Mouse (Mus musculus): ENCODE results near the gene 1700012A03Rik. TPM values are rescaled to one million over a fixed set of nuclear protein-coding genes. Genes with fewer than 3 reads are reported as not detected.

Gene 1700012A03Rik
- polyA plus RNA-seq (2015; fragmentation: Nextera tagmentation; extraction: Ambion mirVana), result not detected in 2 replicates

DNA sequence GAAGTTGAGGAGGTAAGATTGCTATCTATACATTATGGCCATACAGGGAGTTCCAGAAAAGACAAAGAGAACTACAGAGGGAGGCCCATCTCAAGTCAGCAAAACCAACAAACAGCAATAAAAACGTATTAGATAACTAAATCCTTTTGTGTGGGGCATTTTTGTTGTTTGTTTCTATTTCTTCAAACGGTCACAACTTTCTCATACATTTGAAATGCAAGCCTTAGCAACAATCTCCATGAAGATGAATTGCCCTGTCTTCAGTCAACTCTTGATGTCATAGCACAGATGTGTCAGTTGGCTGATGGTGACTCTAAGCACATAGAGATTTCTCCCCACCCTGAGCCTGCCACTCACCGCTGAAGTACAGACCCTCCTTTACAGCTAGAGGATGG, at the start of gene 1700012A03Rik:
Gene 1700012A03Rik (plus strand): TSS at position 296 of the 395 bp plus-strand sequence.
- no peaks in the 10 kb centered on the region; the same call in 1 of the 2 replicates for H3K4me1 ChIP-seq
- no peak within 1 kb of the TSS for H3K4me3 ChIP-seq
- no peaks in the 10 kb centered on the region for H3K9me3 ChIP-seq
- no peak within 1 kb of the TSS for H3K4me2 ChIP-seq
- 70% methylated on average over 3 of the region's 3 CpGs for WGBS
- no peak for ATAC-seq (ENCODE audit: insufficient number of reproducible peaks, low FRiP score, low TSS enrichment, low read depth)
- H3K36me3 ChIP-seq, result no peaks in the 10 kb centered on the region
- no peak within 1 kb of the TSS for H3K27ac ChIP-seq
- H3K27me3 ChIP-seq, result no peaks in the 10 kb centered on the region
- H3K9ac ChIP-seq, result no peak within 1 kb of the TSS

- no peak for ATAC-seq (ENCODE audit: insufficient number of reproducible peaks, low FRiP score, low TSS enrichment, low read depth)
- no peaks in the 10 kb centered on the region for H3K27me3 ChIP-seq
- no peak overlapping the region for H3K27ac ChIP-seq
- no peak overlapping the region for H3K4me2 ChIP-seq
- H3K9ac ChIP-seq, result no peak overlapping the region
- WGBS, result 78% methylated on average over 10 of the region's 10 CpGs
- no peaks in the 10 kb centered on the region for H3K36me3 ChIP-seq
- no peaks in the 10 kb centered on the region for H3K9me3 ChIP-seq
- H3K4me1 ChIP-seq, result no peaks in the 10 kb centered on the region
- no peak overlapping the region for H3K4me3 ChIP-seq
These were observed 45.8 kb upstream of the 1700012A03Rik start for GRCm38 (mm10) chr6:32004228-32004627.

DNA sequence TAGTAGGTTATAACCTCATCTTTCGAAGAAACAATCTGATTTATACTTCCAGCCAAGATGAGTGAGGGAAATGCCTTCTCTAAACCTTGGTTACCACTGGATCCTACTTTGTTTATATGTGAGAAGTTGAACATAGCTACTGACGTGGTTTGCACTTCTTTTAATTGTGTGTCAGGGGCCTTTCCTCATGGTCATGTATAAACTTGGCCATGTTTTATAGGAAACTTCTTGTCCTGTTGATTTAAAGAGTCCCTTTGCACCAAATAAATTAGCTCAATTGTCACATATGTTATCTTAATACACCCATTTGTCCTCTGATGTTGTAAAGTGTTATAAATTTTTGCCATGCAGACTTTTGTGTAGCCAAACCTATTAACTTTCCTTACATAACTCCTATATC, 44.1 kb upstream of the 1700012A03Rik start:
- WGBS, result 75% methylated on average over 2 of the region's 2 CpGs
- Histone ChIP-seq H3K9ac (no peak overlapping the region), H3K27ac (no peak overlapping the region), H3K4me2 (no peak overlapping the region), H3K9me3 (no peaks in the 10 kb centered on the region), H3K4me1 (no peaks in the 10 kb centered on the region), H3K27me3 (no peaks in the 10 kb centered on the region), H3K36me3 (no peaks in the 10 kb centered on the region), H3K4me3 (no peak overlapping the region)
- ATAC-seq (ENCODE audit: insufficient number of reproducible peaks, low FRiP score, low TSS enrichment, low read depth), result no peak

GRCm38 (mm10) chr6:32006382-32006781, 43.7 kb upstream of the 1700012A03Rik start:
- Histone ChIP-seq H3K4me2 (no peak overlapping the region), H3K27ac (no peak overlapping the region), H3K4me1 (no peaks in the 10 kb centered on the region), H3K4me3 (no peak overlapping the region), H3K36me3 (no peaks in the 10 kb centered on the region), H3K9ac (no peak overlapping the region), H3K9me3 (no peaks in the 10 kb centered on the region), H3K27me3 (no peaks in the 10 kb centered on the region)
- WGBS, result 79% methylated on average over 6 of the region's 6 CpGs
- ATAC-seq (ENCODE audit: insufficient number of reproducible peaks, low FRiP score, low TSS enrichment, low read depth), result no peak

GRCm38 (mm10) chr6:32007336-32007735, 42.7 kb upstream of the 1700012A03Rik start:
- no peaks in the 10 kb centered on the region for H3K9me3 ChIP-seq
- 88% methylated on average over 3 of the region's 3 CpGs for WGBS
- no peak overlapping the region for H3K27ac ChIP-seq
- H3K36me3 ChIP-seq, result no peaks in the 10 kb centered on the region
- no peak overlapping the region for H3K4me2 ChIP-seq
- H3K27me3 ChIP-seq, result no peaks in the 10 kb centered on the region
- no peak overlapping the region for H3K9ac ChIP-seq
- H3K4me3 ChIP-seq, result no peak overlapping the region
- H3K4me1 ChIP-seq, result no peaks in the 10 kb centered on the region
- no peak for ATAC-seq (ENCODE audit: insufficient number of reproducible peaks, low FRiP score, low TSS enrichment, low read depth)

- no peaks in the 10 kb centered on the region for H3K9me3 ChIP-seq
- no peak overlapping the region for H3K27ac ChIP-seq
- peaks cover 12% of the 10 kb centered on the region; the same call in 1 of the 2 replicates for H3K4me1 ChIP-seq
- H3K27me3 ChIP-seq, result no peaks in the 10 kb centered on the region
- H3K36me3 ChIP-seq, result no peaks in the 10 kb centered on the region
- H3K4me3 ChIP-seq, result no peak overlapping the region
- 77% methylated on average over 7 of the region's 7 CpGs for WGBS
- H3K9ac ChIP-seq, result no peak overlapping the region
- no peak overlapping the region for H3K4me2 ChIP-seq
- ATAC-seq (ENCODE audit: insufficient number of reproducible peaks, low FRiP score, low TSS enrichment, low read depth), result no peak
These were observed 33.2 kb upstream of the 1700012A03Rik start for GRCm38 (mm10) chr6:32016841-32017240.

DNA sequence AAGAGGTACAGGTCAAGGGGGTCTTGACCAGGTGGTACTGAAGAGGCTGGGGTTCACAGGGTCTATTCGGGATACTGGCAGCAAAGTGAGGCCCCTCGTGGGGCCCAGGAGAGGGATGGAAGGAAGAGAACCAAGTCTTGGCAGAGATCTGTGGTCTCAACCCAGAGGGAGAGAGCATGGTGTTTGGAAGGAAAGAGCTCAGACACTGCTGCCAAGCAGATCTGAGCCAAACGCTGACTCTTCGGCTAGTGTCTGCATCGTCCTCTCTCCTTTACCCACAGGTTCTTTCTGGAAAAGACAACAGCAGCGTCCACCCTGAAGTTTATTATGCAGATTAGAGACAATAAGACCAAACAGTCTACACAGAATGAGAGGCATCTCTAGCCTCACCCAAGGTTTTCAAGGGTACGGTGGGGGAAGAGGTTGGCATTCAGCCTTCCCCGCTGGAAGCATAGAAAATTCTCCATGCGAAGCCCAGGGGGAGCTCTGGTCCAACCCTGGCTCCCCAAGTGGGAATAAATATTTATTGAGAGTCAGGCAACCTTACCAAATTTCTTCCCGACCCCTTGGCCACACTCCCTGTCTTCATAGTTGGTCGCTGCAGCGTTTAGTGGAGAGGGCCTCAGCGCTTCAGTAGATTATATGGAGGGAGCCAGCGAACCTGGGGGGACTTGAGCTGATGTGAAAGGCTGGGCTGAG, 32.5 kb upstream of the 1700012A03Rik start:
- Histone ChIP-seq H3K36me3 (no peaks in the 10 kb centered on the region), H3K27ac (no peak overlapping the region)

DNA sequence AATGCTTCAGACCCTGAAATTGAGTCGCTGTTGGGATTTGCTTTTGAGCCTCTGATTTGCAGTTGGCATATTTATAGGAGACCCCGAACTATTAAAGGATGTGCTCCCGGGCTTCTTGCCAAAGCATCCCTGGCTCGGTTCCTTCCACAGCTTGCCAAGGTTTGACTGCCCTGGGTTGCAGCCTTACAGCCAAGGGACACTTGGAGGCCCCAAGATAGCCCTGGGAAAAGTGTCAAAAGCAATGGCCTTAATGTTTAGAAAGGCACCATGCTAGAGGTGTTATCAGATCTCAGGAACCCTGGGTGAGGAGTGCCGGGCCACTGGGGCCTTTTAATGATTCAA, 32.0 kb upstream of the 1700012A03Rik start:
- peaks cover 12% of the 10 kb centered on the region; the same call in 1 of the 2 replicates for H3K4me1 ChIP-seq
- no peak overlapping the region for H3K4me3 ChIP-seq
- no peaks in the 10 kb centered on the region for H3K36me3 ChIP-seq
- 32% methylated on average over 5 of the region's 5 CpGs for WGBS
- no peaks in the 10 kb centered on the region for H3K9me3 ChIP-seq
- no peaks in the 10 kb centered on the region for H3K27me3 ChIP-seq
- no peak overlapping the region for H3K27ac ChIP-seq
- no peak overlapping the region for H3K4me2 ChIP-seq
- H3K9ac ChIP-seq, result no peak overlapping the region
- ATAC-seq (ENCODE audit: insufficient number of reproducible peaks, low FRiP score, low TSS enrichment, low read depth), result 0 out of 2 replicates have a peak, but pooled peaks have one; percentile 36

More for the DNA sequence above, 32.5 kb upstream of the 1700012A03Rik start:
- Histone ChIP-seq H3K27me3 (no peaks in the 10 kb centered on the region), H3K4me3 (no peak overlapping the region), H3K9me3 (no peaks in the 10 kb centered on the region), H3K9ac (no peak overlapping the region), H3K4me2 (no peak overlapping the region), H3K4me1 (peaks cover 12% of the 10 kb centered on the region; the same call in 1 of the 2 replicates)
- no peak for ATAC-seq (ENCODE audit: insufficient number of reproducible peaks, low FRiP score, low TSS enrichment, low read depth)
- 59% methylated on average over 14 of the region's 14 CpGs for WGBS

- 79% methylated on average over 10 of the region's 10 CpGs for WGBS
- Histone ChIP-seq H3K9me3 (no peaks in the 10 kb centered on the region), H3K4me3 (no peak overlapping the region), H3K27ac (no peak overlapping the region), H3K36me3 (no peaks in the 10 kb centered on the region), H3K27me3 (no peaks in the 10 kb centered on the region), H3K9ac (no peak overlapping the region), H3K4me2 (no peak overlapping the region), H3K4me1 (peaks cover 12% of the 10 kb centered on the region; the same call in 1 of the 2 replicates)
- 0 out of 2 replicates have a peak, but pooled peaks have one; percentile 3 for ATAC-seq (ENCODE audit: insufficient number of reproducible peaks, low FRiP score, low TSS enrichment, low read depth)
These were observed 28.1 kb upstream of the 1700012A03Rik start for GRCm38 (mm10) chr6:32021853-32022536.

DNA sequence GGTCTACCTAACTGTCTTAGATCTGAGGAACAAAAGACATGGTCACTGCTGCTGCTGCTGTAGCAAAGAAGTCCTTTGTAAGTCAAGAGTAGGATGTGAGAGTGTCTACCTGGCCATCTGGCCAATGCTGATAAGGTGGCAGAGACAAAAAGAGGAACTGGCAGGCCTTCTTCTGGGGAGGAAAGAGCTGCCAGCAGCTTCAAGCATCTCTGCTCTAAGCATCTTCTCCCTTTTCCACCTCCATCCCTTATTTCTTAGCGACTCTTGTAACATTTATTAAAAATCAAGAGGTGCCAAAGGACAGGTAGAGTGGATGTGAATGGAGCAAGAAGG, 27.5 kb upstream of the 1700012A03Rik start:
- ATAC-seq (ENCODE audit: insufficient number of reproducible peaks, low FRiP score, low TSS enrichment, low read depth), result no peak
- Histone ChIP-seq H3K9me3 (no peaks in the 10 kb centered on the region), H3K27ac (no peak overlapping the region), H3K36me3 (no peaks in the 10 kb centered on the region), H3K4me3 (no peak overlapping the region), H3K4me1 (peaks cover 8% of the 10 kb centered on the region; the same call in 1 of the 2 replicates), H3K27me3 (no peaks in the 10 kb centered on the region), H3K4me2 (no peak overlapping the region), H3K9ac (no peak overlapping the region)
- 92% methylated on average over 1 of the region's 1 CpGs for WGBS

DNA sequence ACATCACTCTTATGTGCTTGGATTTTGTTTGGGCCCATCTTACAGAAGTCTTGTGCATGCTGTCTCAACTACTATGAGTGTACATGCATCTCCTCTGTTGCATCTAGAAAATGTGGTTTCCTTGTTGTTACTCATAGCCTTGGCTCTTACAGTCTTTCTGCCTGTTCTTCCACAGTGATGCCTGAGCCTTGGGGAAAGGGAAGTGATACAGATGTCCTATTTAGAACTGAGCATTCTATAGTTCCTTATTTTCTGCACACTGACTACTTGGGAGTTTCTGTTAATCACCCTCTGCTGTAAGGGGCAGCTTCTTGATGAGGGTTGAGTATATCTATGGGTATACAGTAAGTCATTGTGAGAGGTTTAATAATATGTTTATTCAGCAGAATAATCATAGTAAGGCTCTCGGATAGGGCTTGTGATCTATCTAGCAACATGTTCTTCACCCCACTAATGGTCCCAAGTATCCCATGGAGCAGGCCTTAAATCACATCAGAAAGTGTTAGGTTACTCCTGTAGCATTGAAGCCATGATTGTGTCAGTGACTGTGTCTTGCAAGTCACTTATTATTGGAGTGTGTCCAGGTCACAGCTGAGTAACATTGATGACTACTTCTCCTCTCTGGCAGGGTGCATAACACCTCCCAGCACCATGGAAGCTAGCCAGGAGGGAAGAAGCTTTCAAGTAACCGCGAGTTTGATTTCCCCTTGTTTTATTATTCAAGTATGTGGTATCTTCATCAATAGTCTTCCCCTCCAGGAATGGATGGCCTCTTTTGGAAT, 21.6 kb upstream of the 1700012A03Rik start:
- no peak for ATAC-seq (ENCODE audit: insufficient number of reproducible peaks, low FRiP score, low TSS enrichment, low read depth)
- 84% methylated on average over 3 of the region's 3 CpGs for WGBS
- H3K27ac ChIP-seq, result no peak overlapping the region
- H3K4me2 ChIP-seq, result no peak overlapping the region
- H3K4me3 ChIP-seq, result no peak overlapping the region
- H3K9ac ChIP-seq, result no peak overlapping the region
- H3K4me1 ChIP-seq, result no peaks in the 10 kb centered on the region
- no peaks in the 10 kb centered on the region for H3K27me3 ChIP-seq
- no peaks in the 10 kb centered on the region for H3K36me3 ChIP-seq
- no peaks in the 10 kb centered on the region for H3K9me3 ChIP-seq

DNA sequence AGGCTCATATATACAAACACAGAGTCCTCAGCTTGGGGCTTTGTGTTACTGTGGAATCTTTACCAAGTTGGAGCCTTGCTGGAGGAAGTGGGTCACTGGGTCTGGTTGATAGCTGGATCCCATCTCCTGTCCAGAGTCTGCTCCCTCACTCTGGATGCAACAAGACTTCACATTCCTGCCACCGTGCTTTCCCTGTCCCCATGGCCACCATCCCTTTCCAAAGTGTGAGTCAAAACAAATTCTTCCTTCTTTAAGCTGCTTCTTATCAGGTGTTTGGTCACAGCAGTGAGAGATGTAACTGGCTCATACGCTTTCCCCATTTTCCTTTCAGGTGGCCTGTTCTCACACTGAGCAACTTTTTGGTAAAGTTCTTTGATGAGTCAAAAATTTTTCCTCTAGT, 15.8 kb upstream of the 1700012A03Rik start:
- Histone ChIP-seq H3K9me3 (no peaks in the 10 kb centered on the region), H3K9ac (no peak overlapping the region), H3K4me1 (no peaks in the 10 kb centered on the region), H3K27me3 (no peaks in the 10 kb centered on the region), H3K27ac (no peak overlapping the region), H3K36me3 (no peaks in the 10 kb centered on the region), H3K4me3 (no peak overlapping the region), H3K4me2 (no peak overlapping the region)
- 70% methylated on average over 2 of the region's 2 CpGs for WGBS
- ATAC-seq (ENCODE audit: insufficient number of reproducible peaks, low FRiP score, low TSS enrichment, low read depth), result no peak

Measured in limb, embryonic 15.5 days (tissue).